Mouse (Mus musculus): ENCODE measurements at regions not wholly inside any gene's neighbourhood (a gene's known extent, or its start where the extent isn't known, plus 50 kb on each side); places are given as distances from the start of the nearest gene placed in this dataset.
A peak's percentile ranks its signal among the peaks of the same experiment; 100 is the strongest.

DNA sequence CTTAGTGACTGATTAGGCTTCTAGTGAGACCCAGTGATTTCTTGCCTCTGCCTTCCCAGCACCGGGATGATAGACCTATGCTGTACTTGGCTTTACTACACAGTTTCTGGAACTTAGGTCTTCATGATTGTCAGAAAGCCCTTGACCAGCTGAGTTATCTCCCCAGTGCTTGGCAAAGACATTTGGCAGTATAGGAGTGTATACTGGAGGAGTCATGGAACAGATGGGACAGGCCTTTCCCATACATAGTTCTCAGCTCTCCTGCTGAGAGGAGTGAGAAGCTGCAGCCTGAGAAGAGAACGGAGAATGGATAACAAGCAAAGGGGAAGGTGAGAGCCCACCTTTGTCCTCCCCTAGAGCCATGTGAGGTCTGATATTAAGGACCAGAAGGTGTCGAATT is 230.6 kb upstream of the F930015N05Rik start:
- Histone ChIP-seq H3K4me2 (no peak overlapping the region), H3K4me3 (replicated peaks) (no peak overlapping the region), H3K27me3 (no peaks in the 10 kb centered on the region), H3K9me3 (replicated peaks) (no peaks in the 10 kb centered on the region), H3K4me1 (replicated peaks) (no peaks in the 10 kb centered on the region), H3K36me3 (no peaks in the 10 kb centered on the region), H3K9ac (no peak overlapping the region), H3K27ac (no peak overlapping the region)
- WGBS (ENCODE audit: insufficient replicate concordance) = 63% methylated on average over 3 of the region's 3 CpGs
- ATAC-seq (ENCODE audit: low read depth) (no peak), DNase-seq (no peak)

DNA sequence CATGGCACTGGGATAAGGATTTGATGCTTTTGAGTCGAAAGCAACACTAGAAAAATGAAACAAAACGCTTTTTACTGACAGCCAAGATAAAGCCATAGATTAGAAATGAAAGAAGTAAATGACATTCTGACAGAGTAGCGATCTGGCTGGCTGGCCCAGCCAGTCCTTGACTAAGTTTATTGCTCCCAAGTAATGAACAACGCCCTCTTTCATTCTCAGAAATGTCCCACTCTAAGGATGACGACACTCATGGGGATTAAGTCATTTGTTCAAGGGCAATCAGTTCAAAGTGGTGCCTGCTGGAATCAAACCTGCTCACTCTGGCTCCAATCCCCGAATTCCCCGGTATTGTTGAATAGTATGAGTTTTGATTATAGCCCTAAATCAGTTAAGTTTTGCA is 231.1 kb upstream of the F930015N05Rik start:
- no peaks in the 10 kb centered on the region for H3K9me3 ChIP-seq (replicated peaks)
- H3K27ac ChIP-seq = no peak overlapping the region
- no peak overlapping the region for H3K9ac ChIP-seq
- no peak for ATAC-seq (ENCODE audit: low read depth)
- no peaks in the 10 kb centered on the region for H3K36me3 ChIP-seq
- H3K4me3 ChIP-seq (replicated peaks) = no peak overlapping the region
- H3K4me2 ChIP-seq = no peak overlapping the region
- DNase-seq = no peak
- 50% methylated on average over 7 of the region's 7 CpGs for WGBS (ENCODE audit: insufficient replicate concordance)
- H3K4me1 ChIP-seq (replicated peaks) = no peaks in the 10 kb centered on the region
- no peaks in the 10 kb centered on the region for H3K27me3 ChIP-seq

DNA sequence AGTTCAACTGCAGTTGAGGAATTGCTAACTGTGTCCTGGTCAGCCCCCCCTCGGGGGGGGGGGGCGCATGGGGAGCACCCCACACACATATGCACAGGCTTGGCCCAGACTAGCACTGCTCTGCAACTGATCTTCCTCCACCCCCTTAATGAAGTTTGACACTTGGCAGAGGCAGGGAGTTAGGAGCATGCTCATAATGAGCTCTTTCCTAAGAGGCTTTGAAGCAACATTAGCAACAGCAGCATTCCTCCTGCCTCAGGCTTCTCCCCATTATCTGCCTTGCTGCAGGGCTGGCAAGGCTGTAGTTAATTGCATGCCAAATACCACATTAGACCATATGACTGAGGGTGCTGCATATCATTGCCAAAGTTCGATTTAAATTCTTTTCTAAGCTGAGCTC is 235.4 kb upstream of the F930015N05Rik start:
- Histone ChIP-seq H3K9ac (no peak overlapping the region), H3K9me3 (replicated peaks) (0 out of 2 replicates have a peak, but pooled peaks cover 2% of the 10 kb centered on the region), H3K27ac (no peak overlapping the region), H3K27me3 (no peaks in the 10 kb centered on the region), H3K36me3 (no peaks in the 10 kb centered on the region), H3K4me2 (no peak overlapping the region), H3K4me1 (replicated peaks) (no peaks in the 10 kb centered on the region), H3K4me3 (replicated peaks) (no peak overlapping the region)
- ATAC-seq (ENCODE audit: low read depth) (no peak), DNase-seq (no peak)
- 30% methylated on average over 3 of the region's 3 CpGs for WGBS (ENCODE audit: insufficient replicate concordance)

DNA sequence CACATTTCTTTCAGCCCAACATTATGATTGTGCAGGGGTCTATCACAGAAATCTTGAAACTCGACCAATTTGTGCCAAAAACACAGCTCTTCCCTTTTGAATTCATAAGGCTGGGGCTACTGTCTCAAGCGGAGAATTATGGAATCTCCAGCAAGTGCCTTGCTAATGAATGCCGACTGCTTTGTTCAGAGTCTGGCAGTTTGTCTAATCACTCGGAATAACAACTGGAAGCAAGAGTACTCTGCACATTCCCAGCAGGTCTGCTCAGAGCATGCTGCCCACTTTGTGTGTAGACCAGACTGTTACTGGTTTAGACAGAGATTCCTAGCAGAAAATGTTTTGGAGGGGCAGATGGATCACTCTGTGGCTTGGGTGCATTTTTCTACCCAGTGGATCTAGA is 237.1 kb upstream of the F930015N05Rik start:
- no peak for DNase-seq
- 0 out of 2 replicates have a peak, but pooled peaks cover 4% of the 10 kb centered on the region for H3K9me3 ChIP-seq (replicated peaks)
- H3K9ac ChIP-seq = no peak overlapping the region
- H3K4me2 ChIP-seq = no peak overlapping the region
- H3K4me3 ChIP-seq (replicated peaks) = no peak overlapping the region
- H3K27ac ChIP-seq = no peak overlapping the region
- ATAC-seq (ENCODE audit: low read depth) = no peak
- WGBS (ENCODE audit: insufficient replicate concordance) = 53% methylated on average over 4 of the region's 4 CpGs
- H3K36me3 ChIP-seq = no peaks in the 10 kb centered on the region
- no peaks in the 10 kb centered on the region for H3K4me1 ChIP-seq (replicated peaks)
- no peaks in the 10 kb centered on the region for H3K27me3 ChIP-seq

DNA sequence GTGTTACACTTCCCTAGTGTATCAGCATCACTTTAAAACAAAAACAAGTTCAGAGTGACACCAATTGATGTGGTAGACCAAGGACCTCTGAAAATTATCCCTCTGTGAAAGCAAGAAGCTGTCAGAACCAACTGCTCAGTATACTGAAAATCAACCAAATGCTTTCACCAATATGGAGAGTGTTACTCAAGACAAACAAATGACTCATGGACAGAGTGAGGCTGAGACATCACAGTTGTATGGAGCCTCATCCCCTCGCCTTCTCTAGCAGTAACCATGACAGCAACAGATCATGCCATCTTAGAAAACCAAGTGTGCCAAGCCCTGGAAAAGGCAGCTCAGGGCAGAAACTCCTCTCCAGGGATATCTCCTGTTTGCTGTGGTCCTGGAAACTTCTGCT is 267.3 kb upstream of the F930015N05Rik start:
- Histone ChIP-seq H3K36me3 (no peaks in the 10 kb centered on the region), H3K9me3 (replicated peaks) (no peaks in the 10 kb centered on the region), H3K27ac (no peak overlapping the region), H3K9ac (no peak overlapping the region), H3K27me3 (no peaks in the 10 kb centered on the region), H3K4me1 (replicated peaks) (no peaks in the 10 kb centered on the region), H3K4me3 (replicated peaks) (no peak overlapping the region), H3K4me2 (no peak overlapping the region)
- ATAC-seq (ENCODE audit: low read depth) (no peak), DNase-seq (no peak)
- 40% methylated on average over 1 of the region's 1 CpGs for WGBS (ENCODE audit: insufficient replicate concordance)

DNA sequence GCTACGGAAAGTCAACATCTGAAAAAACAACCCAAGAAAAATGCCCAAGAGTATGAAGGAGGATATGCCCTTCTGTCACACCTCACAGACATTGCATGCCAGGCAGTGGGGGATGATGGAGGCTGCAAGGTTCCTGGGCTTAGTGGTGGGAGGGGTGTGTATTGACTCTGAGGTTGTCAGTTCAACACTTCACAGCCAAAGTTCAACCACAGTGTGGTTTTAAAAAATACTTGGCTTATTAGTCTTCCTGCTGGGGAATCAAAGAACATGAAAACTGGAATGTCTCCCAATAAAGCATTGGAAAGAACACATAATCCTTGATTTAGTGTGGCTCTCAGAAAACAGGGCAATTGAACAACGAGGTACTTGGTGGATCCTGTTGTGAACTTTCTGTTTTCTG is 267.0 kb upstream of the Elac2 start:
- Histone ChIP-seq H3K4me2 (no peak overlapping the region), H3K4me3 (replicated peaks) (no peak overlapping the region), H3K4me1 (replicated peaks) (no peaks in the 10 kb centered on the region), H3K27me3 (no peaks in the 10 kb centered on the region), H3K36me3 (no peaks in the 10 kb centered on the region), H3K9me3 (replicated peaks) (no peaks in the 10 kb centered on the region), H3K9ac (no peak overlapping the region), H3K27ac (no peak overlapping the region)
- no peak for ATAC-seq (ENCODE audit: low read depth)
- no peak for DNase-seq
- 53% methylated on average over 2 of the region's 2 CpGs for WGBS (ENCODE audit: insufficient replicate concordance)

GRCm38 (mm10) chr11:64715182-64715581 is 263.7 kb upstream of the Elac2 start:
- no peak overlapping the region for H3K27ac ChIP-seq
- H3K9me3 ChIP-seq (replicated peaks) = no peaks in the 10 kb centered on the region
- H3K27me3 ChIP-seq = no peaks in the 10 kb centered on the region
- no peaks in the 10 kb centered on the region for H3K4me1 ChIP-seq (replicated peaks)
- no peak overlapping the region for H3K4me3 ChIP-seq (replicated peaks)
- H3K4me2 ChIP-seq = no peak overlapping the region
- H3K36me3 ChIP-seq = no peaks in the 10 kb centered on the region
- H3K9ac ChIP-seq = no peak overlapping the region
- 38% methylated on average over 1 of the region's 1 CpGs for WGBS (ENCODE audit: insufficient replicate concordance)
- ATAC-seq (ENCODE audit: low read depth) = no peak
- DNase-seq = no peak

- no peaks in the 10 kb centered on the region for H3K9me3 ChIP-seq (replicated peaks)
- no peak overlapping the region; the same call in 1 of the 2 replicates for H3K27ac ChIP-seq
- WGBS (ENCODE audit: insufficient replicate concordance) = 13% methylated on average over 5 of the region's 5 CpGs
- H3K27me3 ChIP-seq = no peaks in the 10 kb centered on the region
- DNase-seq (peak; percentile 28), ATAC-seq (ENCODE audit: low read depth) (no peak)
- no peaks in the 10 kb centered on the region for H3K4me1 ChIP-seq (replicated peaks)
- H3K4me3 ChIP-seq (replicated peaks) = no peak overlapping the region
- H3K4me2 ChIP-seq = no peak overlapping the region
- H3K36me3 ChIP-seq = no peaks in the 10 kb centered on the region
- no peak overlapping the region for H3K9ac ChIP-seq
Observed at GRCm38 (mm10) chr11:64718316-64719085, 260.3 kb upstream of the Elac2 start.

- H3K9me3 ChIP-seq (replicated peaks) = no peaks in the 10 kb centered on the region
- no peak overlapping the region for H3K9ac ChIP-seq
- WGBS (ENCODE audit: insufficient replicate concordance) = 66% methylated on average over 5 of the region's 5 CpGs
- H3K4me1 ChIP-seq (replicated peaks) = no peaks in the 10 kb centered on the region
- H3K27me3 ChIP-seq = no peaks in the 10 kb centered on the region
- H3K36me3 ChIP-seq = no peaks in the 10 kb centered on the region
- no peak for DNase-seq
- no peak for ATAC-seq (ENCODE audit: low read depth)
- no peak overlapping the region for H3K27ac ChIP-seq
- no peak overlapping the region for H3K4me3 ChIP-seq (replicated peaks)
- no peak overlapping the region for H3K4me2 ChIP-seq
Observed at GRCm38 (mm10) chr11:64726249-64726648, 252.6 kb upstream of the Elac2 start.

- no peak for DNase-seq
- Histone ChIP-seq H3K4me2 (no peak overlapping the region), H3K27me3 (no peaks in the 10 kb centered on the region), H3K27ac (no peak overlapping the region), H3K36me3 (no peaks in the 10 kb centered on the region), H3K9me3 (replicated peaks) (no peaks in the 10 kb centered on the region), H3K4me3 (replicated peaks) (no peak overlapping the region), H3K4me1 (replicated peaks) (no peaks in the 10 kb centered on the region), H3K9ac (no peak overlapping the region)
- WGBS (ENCODE audit: insufficient replicate concordance) = 55% methylated on average over 5 of the region's 5 CpGs
- no peak for ATAC-seq (ENCODE audit: low read depth)
Observed at GRCm38 (mm10) chr11:64727841-64728421, 250.9 kb upstream of the Elac2 start.

GRCm38 (mm10) chr11:64738948-64739347 is 239.9 kb upstream of the Elac2 start:
- Histone ChIP-seq H3K9me3 (replicated peaks) (no peaks in the 10 kb centered on the region), H3K4me2 (no peak overlapping the region), H3K4me3 (replicated peaks) (no peak overlapping the region), H3K36me3 (no peaks in the 10 kb centered on the region), H3K4me1 (replicated peaks) (no peaks in the 10 kb centered on the region), H3K27me3 (no peaks in the 10 kb centered on the region), H3K9ac (no peak overlapping the region), H3K27ac (no peak overlapping the region)
- no peak for DNase-seq
- ATAC-seq (ENCODE audit: low read depth) = no peak
- WGBS (ENCODE audit: insufficient replicate concordance) = 72% methylated on average over 7 of the region's 7 CpGs

DNA sequence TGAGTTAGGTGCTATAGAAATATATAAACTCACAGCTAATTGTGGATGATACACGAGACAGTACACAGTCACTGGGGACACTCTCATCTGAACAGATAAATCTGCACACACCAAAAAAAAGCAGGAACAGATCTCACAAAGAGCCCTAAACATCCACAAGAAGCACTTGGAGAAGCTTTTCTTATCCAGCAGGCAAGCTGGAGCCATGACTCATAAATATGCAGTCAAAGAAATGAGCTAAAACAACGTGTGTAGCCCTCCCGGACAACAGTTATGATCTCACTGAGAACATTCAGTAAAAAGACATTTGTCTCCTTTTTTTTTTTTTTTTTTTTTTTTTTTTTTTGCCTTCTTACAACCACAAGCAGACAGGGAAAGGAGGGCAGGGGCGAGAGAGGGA is 235.1 kb upstream of the Elac2 start:
- no peak for ATAC-seq (ENCODE audit: low read depth)
- DNase-seq = no peak
- H3K36me3 ChIP-seq = no peaks in the 10 kb centered on the region
- H3K9me3 ChIP-seq (replicated peaks) = no peaks in the 10 kb centered on the region
- H3K27me3 ChIP-seq = no peaks in the 10 kb centered on the region
- no peak overlapping the region for H3K4me3 ChIP-seq (replicated peaks)
- no peak overlapping the region for H3K27ac ChIP-seq
- WGBS (ENCODE audit: insufficient replicate concordance) = 64% methylated on average over 4 of the region's 4 CpGs
- H3K4me1 ChIP-seq (replicated peaks) = no peaks in the 10 kb centered on the region
- no peak overlapping the region for H3K4me2 ChIP-seq
- no peak overlapping the region for H3K9ac ChIP-seq
